Mouse (Mus musculus): ENCODE results near the gene Naif1. TPM values are rescaled to one million over a fixed set of nuclear protein-coding genes. Genes with fewer than 3 reads are reported as not detected.

The Naif1 gene
- 2.4 and 3.8 TPM in 2 replicates for total RNA-seq (2017)

- ATAC-seq (replicated peaks in 1 of 2; ENCODE audit: insufficient read depth in 1 of 2, low FRiP score in 2 of 2, low TSS enrichment in 1 of 2, low read depth in 1 of 2, poor library complexity in 2 of 2, severe bottlenecking in 2 of 2): no peak
Measured at GRCm38 (mm10) chr2:32449761-32450754, at the start of gene Naif1. Gene Naif1 (plus strand): TSS chr2:32450457.

- peak; percentile 77 to 90 for ATAC-seq (replicated peaks in 1 of 2; ENCODE audit: insufficient read depth in 1 of 2, low FRiP score in 2 of 2, low TSS enrichment in 1 of 2, low read depth in 1 of 2, poor library complexity in 2 of 2, severe bottlenecking in 2 of 2)
Measured at GRCm38 (mm10) chr2:32404663-32405062, 45.6 kb upstream of the Naif1 start.

- no peak for ATAC-seq (replicated peaks in 1 of 2; ENCODE audit: insufficient read depth in 1 of 2, low FRiP score in 2 of 2, low TSS enrichment in 1 of 2, low read depth in 1 of 2, poor library complexity in 2 of 2, severe bottlenecking in 2 of 2)
Measured at GRCm38 (mm10) chr2:32407144-32407824, 43.0 kb upstream of the Naif1 start.

GRCm38 (mm10) chr2:32408429-32409424 is 41.5 kb upstream of the Naif1 start:
- ATAC-seq (replicated peaks in 1 of 2; ENCODE audit: insufficient read depth in 1 of 2, low FRiP score in 2 of 2, low TSS enrichment in 1 of 2, low read depth in 1 of 2, poor library complexity in 2 of 2, severe bottlenecking in 2 of 2): no peak

GRCm38 (mm10) chr2:32411407-32411806 is 38.9 kb upstream of the Naif1 start:
- ATAC-seq (replicated peaks in 1 of 2; ENCODE audit: insufficient read depth in 1 of 2, low FRiP score in 2 of 2, low TSS enrichment in 1 of 2, low read depth in 1 of 2, poor library complexity in 2 of 2, severe bottlenecking in 2 of 2): no peak

- no peak for ATAC-seq (replicated peaks in 1 of 2; ENCODE audit: insufficient read depth in 1 of 2, low FRiP score in 2 of 2, low TSS enrichment in 1 of 2, low read depth in 1 of 2, poor library complexity in 2 of 2, severe bottlenecking in 2 of 2)
Measured at GRCm38 (mm10) chr2:32412742-32413531, 37.3 kb upstream of the Naif1 start.

- no peak for ATAC-seq (replicated peaks in 1 of 2; ENCODE audit: insufficient read depth in 1 of 2, low FRiP score in 2 of 2, low TSS enrichment in 1 of 2, low read depth in 1 of 2, poor library complexity in 2 of 2, severe bottlenecking in 2 of 2)
Measured at GRCm38 (mm10) chr2:32413936-32414335, 36.3 kb upstream of the Naif1 start.

- no peak for ATAC-seq (replicated peaks in 1 of 2; ENCODE audit: insufficient read depth in 1 of 2, low FRiP score in 2 of 2, low TSS enrichment in 1 of 2, low read depth in 1 of 2, poor library complexity in 2 of 2, severe bottlenecking in 2 of 2)
Measured at GRCm38 (mm10) chr2:32415801-32416200, 34.5 kb upstream of the Naif1 start.

- no peak for ATAC-seq (replicated peaks in 1 of 2; ENCODE audit: insufficient read depth in 1 of 2, low FRiP score in 2 of 2, low TSS enrichment in 1 of 2, low read depth in 1 of 2, poor library complexity in 2 of 2, severe bottlenecking in 2 of 2)
Measured at GRCm38 (mm10) chr2:32416556-32416955, 33.7 kb upstream of the Naif1 start.

GRCm38 (mm10) chr2:32417486-32417885 is 32.8 kb upstream of the Naif1 start:
- ATAC-seq (replicated peaks in 1 of 2; ENCODE audit: insufficient read depth in 1 of 2, low FRiP score in 2 of 2, low TSS enrichment in 1 of 2, low read depth in 1 of 2, poor library complexity in 2 of 2, severe bottlenecking in 2 of 2): no peak

GRCm38 (mm10) chr2:32418430-32419151 is 31.7 kb upstream of the Naif1 start:
- no peak for ATAC-seq (replicated peaks in 1 of 2; ENCODE audit: insufficient read depth in 1 of 2, low FRiP score in 2 of 2, low TSS enrichment in 1 of 2, low read depth in 1 of 2, poor library complexity in 2 of 2, severe bottlenecking in 2 of 2)

GRCm38 (mm10) chr2:32419359-32419758 is 30.9 kb upstream of the Naif1 start:
- ATAC-seq (replicated peaks in 1 of 2; ENCODE audit: insufficient read depth in 1 of 2, low FRiP score in 2 of 2, low TSS enrichment in 1 of 2, low read depth in 1 of 2, poor library complexity in 2 of 2, severe bottlenecking in 2 of 2): no peak

GRCm38 (mm10) chr2:32420066-32420608 is 30.1 kb upstream of the Naif1 start:
- ATAC-seq (replicated peaks in 1 of 2; ENCODE audit: insufficient read depth in 1 of 2, low FRiP score in 2 of 2, low TSS enrichment in 1 of 2, low read depth in 1 of 2, poor library complexity in 2 of 2, severe bottlenecking in 2 of 2): no peak

GRCm38 (mm10) chr2:32420647-32421046 is 29.6 kb upstream of the Naif1 start:
- no peak for ATAC-seq (replicated peaks in 1 of 2; ENCODE audit: insufficient read depth in 1 of 2, low FRiP score in 2 of 2, low TSS enrichment in 1 of 2, low read depth in 1 of 2, poor library complexity in 2 of 2, severe bottlenecking in 2 of 2)

- no peak for ATAC-seq (replicated peaks in 1 of 2; ENCODE audit: insufficient read depth in 1 of 2, low FRiP score in 2 of 2, low TSS enrichment in 1 of 2, low read depth in 1 of 2, poor library complexity in 2 of 2, severe bottlenecking in 2 of 2)
Measured at GRCm38 (mm10) chr2:32421851-32422251, 28.4 kb upstream of the Naif1 start.

All from hematopoietic stem cell, adult 5-6 weeks (primary cell).